Mouse (Mus musculus) embryonic facial prominence, embryonic 11.5 days (tissue): ENCODE data around the gene Zbtb43. TPM values are rescaled to one million over a fixed set of nuclear protein-coding genes. Genes with fewer than 3 reads are reported as not detected.
A peak's percentile ranks its signal among the peaks of the same experiment; 100 is the strongest.

Source experiments
- ATAC-seq: fragments of 200-750 bp; cut with Nextera tagmentation; replicated peaks from 2 replicates; pipeline ENCODE4 v1.8.0; 2017; ENCODE audit warnings: low read depth; ENCODE audit not compliant: insufficient number of reproducible peaks, low FRiP score, low TSS enrichment
- DNase-seq: peaks from one replicate; pipeline ENCODE4 v3.0.0-alpha.2; 2015; ENCODE audit warnings: low spot score
- H3K27ac ChIP-seq: fragments of 300-500 bp; sonication (generic); replicated peaks from 2 replicates; pipeline ENCODE4 v1.5.1; 2014; ENCODE audit warnings: mild to moderate bottlenecking, low read depth, low read length, control low read depth
- H3K27me3 ChIP-seq: fragments of 300-500 bp; sonication (generic); 2 replicates; pipeline ENCODE4 v1.6.1; 2014; ENCODE audit warnings: mild to moderate bottlenecking, low read length, moderate library complexity, mixed read lengths; ENCODE audit not compliant: control insufficient read depth, insufficient read depth
- H3K36me3 ChIP-seq: fragments of 300-500 bp; sonication (generic); replicated peaks from 2 replicates; pipeline ENCODE4 v1.6.1; 2014; ENCODE audit warnings: low read depth, mild to moderate bottlenecking, low read length, moderate library complexity, mixed read lengths; ENCODE audit not compliant: control insufficient read depth, insufficient read depth
- H3K4me1 ChIP-seq: fragments of 300-500 bp; sonication (generic); 2 replicates; pipeline ENCODE4 v1.6.1; 2014; ENCODE audit warnings: low read length, mixed read lengths; ENCODE audit not compliant: control insufficient read depth, insufficient read depth
- H3K4me2 ChIP-seq: fragments of 300-500 bp; sonication (generic); 2 replicates; pipeline ENCODE4 v1.6.1; 2014; ENCODE audit warnings: low read depth, mild to moderate bottlenecking, control low read depth, low read length, moderate library complexity
- H3K4me3 ChIP-seq: fragments of 300-500 bp; sonication (generic); 2 replicates; pipeline ENCODE4 v1.5.1; 2014; ENCODE audit warnings: low read depth, low read length, control low read depth
- H3K9ac ChIP-seq: fragments of 300-500 bp; sonication (generic); replicated peaks from 2 replicates; pipeline ENCODE4 v1.6.1; 2014; ENCODE audit warnings: mild to moderate bottlenecking, control low read depth, low read length
- H3K9me3 ChIP-seq: fragments of 300-500 bp; sonication (generic); replicated peaks from 2 replicates; pipeline ENCODE4 v1.6.1; 2016; ENCODE audit warnings: mild to moderate bottlenecking, low read length, inconsistent platforms, mixed read lengths; ENCODE audit not compliant: control insufficient read depth
- WGBS: fragments of 180-500 bp; shearing (Covaris S2); extraction: QIAGEN DNeasy Blood & Tissue Kit; methylation state at CpG from one replicate; pipeline ENCODE4 v1.1.7; 2014; 5-methylcytosine and 5-hydroxymethylcytosine counted together
- polyA plus RNA-seq: library from polyadenylated mRNA; unstranded; fragments of >200 nt; fragmentation: Nextera tagmentation; extraction: Ambion mirVana; gene quantifications from 2 replicates; pipeline ENCODE4 v1.2.1, GENCODE M21; 2014

Gene Zbtb43
- polyA plus RNA-seq, 1 experiment from 2014 or later, result 25.5 TPM

GRCm38 (mm10) chr2:33414019-33414418 lies 54.3 kb downstream of the Zbtb43 start:
- Histone ChIP-seq H3K36me3 (peaks cover 3% of the 10 kb centered on the region; the same call in 1 of the 2 replicates), H3K9ac (no peak overlapping the region), H3K4me1 (no peaks in the 10 kb centered on the region), H3K4me3 (no peak overlapping the region), H3K27ac (no peak overlapping the region), H3K9me3 (no peaks in the 10 kb centered on the region), H3K4me2 (no peak overlapping the region), H3K27me3 (no peaks in the 10 kb centered on the region)
- DNase-seq (no peak), ATAC-seq (no peak)
- 91% methylated on average over 13 of the region's 13 CpGs for WGBS

DNA sequence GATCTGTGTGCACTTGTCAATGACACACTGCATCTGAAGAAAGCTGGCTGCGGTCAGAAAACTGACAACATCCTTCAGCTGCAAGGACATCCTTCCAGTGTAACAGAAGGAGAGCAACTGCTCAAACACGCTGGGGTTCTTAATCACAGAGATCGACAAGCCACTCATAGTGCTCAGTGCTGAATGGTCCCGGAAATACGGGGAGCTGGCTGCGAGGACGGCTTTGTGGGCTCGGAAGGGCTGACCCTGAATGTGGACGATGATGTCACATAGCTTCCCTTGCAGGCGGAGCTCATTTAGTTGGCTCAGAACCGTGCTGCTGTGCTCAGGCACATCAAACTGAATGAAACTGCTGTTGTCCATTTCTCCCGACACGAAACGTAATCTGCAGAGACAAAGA lies 56.2 kb downstream of the Zbtb43 start:
- Histone ChIP-seq H3K27me3 (no peaks in the 10 kb centered on the region), H3K9me3 (no peaks in the 10 kb centered on the region), H3K4me2 (no peak overlapping the region), H3K4me1 (no peaks in the 10 kb centered on the region), H3K9ac (no peak overlapping the region), H3K36me3 (peaks cover 3% of the 10 kb centered on the region; the same call in 1 of the 2 replicates), H3K4me3 (no peak overlapping the region), H3K27ac (no peak overlapping the region)
- ATAC-seq (no peak), DNase-seq (no peak)
- WGBS, result 89% methylated on average over 14 of the region's 14 CpGs

DNA sequence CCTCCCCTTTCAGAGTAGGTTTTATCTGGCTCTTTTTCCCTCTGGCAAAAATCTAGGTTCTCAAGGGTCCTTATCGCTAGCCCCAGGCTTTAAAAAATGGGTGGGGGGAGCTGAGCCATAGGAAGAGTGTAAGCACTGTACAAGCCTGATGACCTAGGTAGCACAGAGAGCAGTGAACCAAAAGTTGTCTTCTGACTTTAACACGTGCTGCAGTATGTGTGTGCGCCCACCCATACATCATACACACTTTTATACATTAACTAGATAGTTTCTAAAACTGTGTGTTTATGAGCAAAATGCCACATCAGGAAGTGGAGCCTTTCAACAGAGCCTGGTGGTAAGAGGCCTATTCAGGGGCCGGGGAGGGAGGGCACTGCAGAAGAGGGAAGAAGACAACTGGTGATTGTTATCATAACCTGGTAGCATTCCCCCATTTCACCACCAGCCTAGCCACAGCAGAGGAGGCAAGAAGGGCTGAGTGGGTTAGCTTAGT lies 64.8 kb downstream of the Zbtb43 start:
- H3K4me2 ChIP-seq, result no peak overlapping the region
- no peaks in the 10 kb centered on the region; the same call in 1 of the 2 replicates for H3K36me3 ChIP-seq
- DNase-seq (no peak), ATAC-seq (no peak)
- H3K9ac ChIP-seq, result no peak overlapping the region
- no peaks in the 10 kb centered on the region for H3K4me1 ChIP-seq
- no peaks in the 10 kb centered on the region for H3K27me3 ChIP-seq
- no peak overlapping the region for H3K4me3 ChIP-seq
- no peak overlapping the region for H3K27ac ChIP-seq
- H3K9me3 ChIP-seq, result no peaks in the 10 kb centered on the region
- 76% methylated on average over 4 of the region's 4 CpGs for WGBS

DNA sequence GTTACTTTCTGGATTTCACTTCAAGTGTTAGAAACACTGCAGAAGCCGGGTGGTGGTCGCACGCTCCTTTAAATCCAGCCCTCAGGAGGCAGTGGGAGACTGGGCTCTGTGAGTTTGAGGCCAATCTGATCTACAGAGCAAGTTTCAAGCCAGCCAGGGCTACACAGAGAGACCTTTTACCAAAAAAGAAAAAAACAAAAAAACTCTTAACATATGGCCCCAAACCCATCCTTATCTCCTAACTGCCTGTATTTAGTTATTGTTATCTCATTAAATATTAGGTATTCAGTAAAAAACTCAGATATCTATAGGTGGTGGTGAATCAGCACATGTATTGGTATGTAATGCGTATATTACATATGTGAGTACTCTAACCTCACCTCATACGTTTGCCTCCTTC lies 65.7 kb downstream of the Zbtb43 start:
- WGBS, result 71% methylated on average over 5 of the region's 5 CpGs
- H3K27ac ChIP-seq, result no peak overlapping the region
- no peak overlapping the region for H3K4me2 ChIP-seq
- DNase-seq, result no peak
- no peaks in the 10 kb centered on the region for H3K9me3 ChIP-seq
- no peaks in the 10 kb centered on the region for H3K27me3 ChIP-seq
- H3K9ac ChIP-seq, result no peak overlapping the region
- no peaks in the 10 kb centered on the region for H3K36me3 ChIP-seq
- no peak for ATAC-seq
- no peak overlapping the region for H3K4me3 ChIP-seq
- H3K4me1 ChIP-seq, result no peaks in the 10 kb centered on the region

DNA sequence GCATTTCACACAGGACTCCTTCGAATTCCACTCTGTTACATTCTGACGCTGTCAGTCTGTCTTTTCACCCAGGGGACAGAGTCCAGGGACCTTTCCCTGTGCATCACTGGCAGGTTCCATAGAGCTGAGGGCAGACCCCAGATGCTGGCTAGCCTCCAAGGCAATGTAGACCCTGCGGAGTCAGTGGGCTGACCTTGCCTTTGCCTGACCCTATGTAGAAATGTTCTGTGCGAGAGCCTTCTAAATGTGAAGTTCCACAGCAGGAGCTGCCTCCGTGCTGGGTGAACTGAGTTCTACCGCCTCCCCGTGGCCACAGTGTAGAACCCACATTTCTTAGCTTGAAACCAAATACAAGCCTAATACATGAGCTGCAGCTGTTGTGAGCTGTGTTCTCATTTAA lies 66.1 kb downstream of the Zbtb43 start:
- Histone ChIP-seq H3K36me3 (no peaks in the 10 kb centered on the region), H3K27me3 (no peaks in the 10 kb centered on the region), H3K9ac (no peak overlapping the region), H3K4me1 (no peaks in the 10 kb centered on the region), H3K4me3 (no peak overlapping the region), H3K4me2 (no peak overlapping the region), H3K9me3 (no peaks in the 10 kb centered on the region), H3K27ac (no peak overlapping the region)
- peak; percentile 69 for DNase-seq
- no peak for ATAC-seq
- 39% methylated on average over 7 of the region's 7 CpGs for WGBS

DNA sequence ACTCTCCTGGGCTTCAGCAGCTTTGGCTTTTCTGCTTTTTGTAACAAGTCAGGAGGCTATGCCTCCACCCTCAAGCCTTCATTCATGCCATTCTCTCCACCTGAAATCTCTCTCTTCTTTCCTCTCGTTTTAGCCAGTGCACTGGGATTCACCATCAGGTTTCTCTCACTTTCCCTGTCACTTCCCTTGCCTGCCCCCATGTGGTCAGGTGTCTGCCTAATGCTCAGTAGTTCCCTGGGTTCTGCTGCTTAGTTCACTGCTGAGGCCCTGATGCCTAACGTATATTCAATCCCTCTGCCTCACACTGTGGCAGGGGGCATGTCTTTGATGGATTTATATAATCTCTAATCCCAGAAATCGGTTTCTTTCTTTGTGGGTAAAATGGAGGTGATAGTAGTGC lies 67.1 kb downstream of the Zbtb43 start:
- DNase-seq (no peak), ATAC-seq (no peak)
- 42% methylated on average over 3 of the region's 3 CpGs for WGBS
- no peaks in the 10 kb centered on the region for H3K9me3 ChIP-seq
- no peak overlapping the region for H3K4me3 ChIP-seq
- H3K27me3 ChIP-seq, result no peaks in the 10 kb centered on the region
- no peak overlapping the region for H3K27ac ChIP-seq
- no peaks in the 10 kb centered on the region for H3K36me3 ChIP-seq
- no peak overlapping the region for H3K9ac ChIP-seq
- H3K4me1 ChIP-seq, result no peaks in the 10 kb centered on the region
- no peak overlapping the region for H3K4me2 ChIP-seq

- Histone ChIP-seq H3K36me3 (no peaks in the 10 kb centered on the region), H3K9me3 (no peaks in the 10 kb centered on the region), H3K4me2 (no peak overlapping the region), H3K9ac (no peak overlapping the region), H3K27ac (no peak overlapping the region), H3K4me3 (no peak overlapping the region), H3K4me1 (no peaks in the 10 kb centered on the region), H3K27me3 (no peaks in the 10 kb centered on the region)
- DNase-seq (no peak), ATAC-seq (no peak)
- WGBS, result 84% methylated on average over 5 of the region's 5 CpGs
Measured at GRCm38 (mm10) chr2:33400541-33400940, 67.8 kb downstream of the Zbtb43 start.
